Mouse (Mus musculus): Measurements from ENCODE around the gene Asl. TPM values are rescaled to one million over a fixed set of nuclear protein-coding genes. Genes with fewer than 3 reads are reported as not detected.
A peak's percentile ranks its signal among the peaks of the same experiment; 100 is the strongest.
"Not testable (repeated sequence)": the region's sequence is repeated elsewhere in the genome, so short reads cannot be mapped to it uniquely, and the experiment has no call there.

The Asl gene
- total RNA-seq, 2 experiments from 2014 or later: 17.7 to 19.9 TPM

- DNase-seq (ENCODE audit: low spot score in 2 of 2): no peak
- intact Hi-C loops (cut with DNase I): no loop called here
These were observed 18.0 kb upstream of the Asl start for GRCm38 (mm10) chr5:130047013-130047412.

DNA sequence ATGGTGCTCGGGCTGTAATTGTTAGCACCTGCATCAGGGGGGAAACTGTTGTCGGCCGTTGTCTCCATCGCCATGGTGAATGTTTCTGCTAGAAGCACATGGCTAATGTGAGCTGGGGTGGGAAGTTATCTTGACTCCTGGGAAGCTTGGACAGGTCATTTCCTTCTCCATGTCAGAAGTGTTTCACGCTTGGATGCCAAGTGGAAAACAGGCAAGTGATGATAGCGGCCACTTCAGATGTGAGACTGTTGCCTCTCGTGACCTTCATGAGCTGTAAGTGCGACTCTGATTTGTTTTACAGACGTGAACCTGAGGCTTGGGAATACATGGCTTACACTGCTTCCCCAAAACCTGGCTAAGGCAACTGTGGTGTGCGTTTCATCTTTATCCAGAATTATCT is 17.5 kb upstream of the Asl start:
- DNase-seq (ENCODE audit: low spot score in 2 of 2): no peak
- intact Hi-C loops (cut with DNase I): no loop called here

DNA sequence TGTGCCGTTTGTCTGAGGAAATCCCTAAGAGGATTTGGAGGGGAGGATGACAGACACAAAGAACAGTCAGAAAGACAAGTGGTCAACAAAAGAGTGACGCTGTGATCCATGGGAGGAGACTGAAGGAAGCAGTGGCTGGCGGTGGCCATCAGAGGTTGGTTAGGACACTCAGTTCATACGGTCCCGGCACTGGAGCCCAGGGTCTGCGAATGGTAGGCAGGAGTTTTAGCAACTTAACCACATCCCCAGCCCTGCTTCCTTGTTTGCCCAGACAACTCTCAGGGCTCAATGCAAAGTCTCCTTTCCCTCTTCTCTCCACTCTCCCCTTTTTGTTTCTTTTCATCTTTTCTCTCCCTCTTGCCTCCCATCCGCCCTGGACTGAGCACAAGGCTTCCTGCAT is 17.1 kb upstream of the Asl start:
- intact Hi-C loops (cut with DNase I): no loop called here
- no peak for DNase-seq (ENCODE audit: low spot score in 2 of 2)

GRCm38 (mm10) chr5:130044201-130044695 is 15.2 kb upstream of the Asl start:
- intact Hi-C loops (cut with DNase I): loop anchor here (2.0 kb wide), 1 partner anchor 95 kb away; no protein-coding TSS in a partner anchor
- no peak for DNase-seq (ENCODE audit: low spot score in 2 of 2)

DNA sequence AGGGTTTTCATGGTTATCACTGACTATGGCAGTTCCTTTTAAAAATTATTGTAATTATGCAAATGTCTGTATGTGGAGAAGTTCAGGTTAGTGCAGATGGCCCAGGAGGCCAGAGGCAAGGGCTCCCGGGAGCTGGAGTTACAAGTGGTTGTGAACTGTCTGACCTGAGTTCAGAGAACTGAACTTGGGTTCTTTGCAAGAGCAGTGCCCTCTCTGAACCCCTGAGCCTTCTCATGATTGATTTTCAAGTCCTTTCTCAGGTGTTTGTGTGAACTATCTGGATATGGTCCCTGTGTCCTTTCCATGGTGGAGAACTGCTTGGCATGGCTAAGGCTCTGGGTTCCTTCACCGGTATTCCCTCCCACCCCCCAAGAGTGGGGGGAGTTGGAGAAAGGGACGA is 14.7 kb upstream of the Asl start:
- intact Hi-C loops (cut with DNase I): loop anchor here (2.0 kb wide), 1 partner anchor 95 kb away; no protein-coding TSS in a partner anchor
- DNase-seq (ENCODE audit: low spot score in 2 of 2): no peak

DNA sequence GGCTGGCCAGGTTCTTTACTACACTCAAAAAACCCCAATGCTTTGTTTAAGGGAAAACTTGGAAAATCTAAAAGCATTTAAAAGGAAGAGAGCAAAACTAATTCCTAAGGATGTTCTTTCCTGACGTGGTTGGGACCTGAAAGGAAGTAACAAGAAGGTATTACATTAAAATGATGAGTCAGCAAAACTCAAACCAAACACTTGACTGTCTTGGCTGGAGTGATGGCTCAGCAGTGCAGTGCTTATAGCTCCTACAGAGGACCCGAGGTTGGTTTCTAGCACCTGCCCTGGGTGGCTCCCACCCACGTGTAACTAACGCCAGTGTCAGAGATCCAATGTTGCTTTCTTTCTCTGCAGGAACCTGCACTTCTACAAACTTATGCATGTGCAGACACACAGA is 12.2 kb upstream of the Asl start:
- intact Hi-C loops (cut with DNase I): no loop called here
- DNase-seq (ENCODE audit: low spot score in 2 of 2): no peak

DNA sequence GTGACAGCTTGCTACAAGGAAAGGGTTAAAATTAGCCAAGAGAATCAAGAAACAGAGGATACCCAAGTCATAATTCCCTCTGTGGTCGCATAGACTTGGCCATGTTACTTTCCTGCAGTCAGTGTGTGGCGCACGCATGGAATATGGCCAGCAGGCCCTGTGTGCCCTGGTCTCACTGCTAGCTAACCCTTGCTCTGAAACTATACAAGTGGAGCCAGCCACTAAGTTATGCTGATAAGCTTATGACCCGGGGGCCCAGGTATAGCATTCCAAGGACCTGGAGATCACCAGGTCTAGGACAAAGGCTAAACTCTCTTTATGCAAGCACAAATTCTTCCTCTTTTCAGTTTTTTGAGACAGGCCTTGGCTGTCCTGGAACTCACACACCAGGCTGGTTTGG is 11.8 kb upstream of the Asl start:
- intact Hi-C loops (cut with DNase I): no loop called here
- no peak for DNase-seq (ENCODE audit: low spot score in 2 of 2)

GRCm38 (mm10) chr5:130037752-130038455 is 8.9 kb upstream of the Asl start:
- intact Hi-C loops (cut with DNase I): no loop called here

DNA sequence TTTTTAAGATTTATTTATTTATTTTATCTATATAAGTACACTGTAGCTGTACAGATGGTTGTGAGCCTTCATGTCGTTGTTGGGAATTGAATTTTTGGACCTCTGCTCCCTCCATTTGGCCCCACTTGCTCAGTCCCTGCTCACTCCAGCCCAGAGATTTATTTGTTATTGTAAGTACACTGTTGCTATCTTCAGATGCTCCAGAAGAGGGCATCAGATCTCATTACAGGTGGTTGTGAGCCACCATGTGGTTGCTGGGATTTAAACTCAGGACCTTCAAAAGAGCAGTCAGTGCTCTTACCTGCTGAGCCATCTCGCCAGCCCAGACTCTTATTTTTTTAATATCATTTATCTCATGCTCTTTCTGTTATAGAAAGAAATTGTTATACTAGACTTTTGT is 7.3 kb upstream of the Asl start:
- intact Hi-C loops (cut with DNase I); DNase-seq (ENCODE audit: low spot score in 2 of 2): not testable (repeated sequence)

More at GRCm38 (mm10) chr5:130037752-130038455, 8.9 kb upstream of the Asl start:
- DNase-seq (ENCODE audit: low spot score in 2 of 2): peak; percentile 31 to 43

GRCm38 (mm10) chr5:130033869-130034268 is 4.8 kb upstream of the Asl start:
- intact Hi-C loops (cut with DNase I): no loop called here
- no peak for DNase-seq (ENCODE audit: low spot score in 2 of 2)

DNA sequence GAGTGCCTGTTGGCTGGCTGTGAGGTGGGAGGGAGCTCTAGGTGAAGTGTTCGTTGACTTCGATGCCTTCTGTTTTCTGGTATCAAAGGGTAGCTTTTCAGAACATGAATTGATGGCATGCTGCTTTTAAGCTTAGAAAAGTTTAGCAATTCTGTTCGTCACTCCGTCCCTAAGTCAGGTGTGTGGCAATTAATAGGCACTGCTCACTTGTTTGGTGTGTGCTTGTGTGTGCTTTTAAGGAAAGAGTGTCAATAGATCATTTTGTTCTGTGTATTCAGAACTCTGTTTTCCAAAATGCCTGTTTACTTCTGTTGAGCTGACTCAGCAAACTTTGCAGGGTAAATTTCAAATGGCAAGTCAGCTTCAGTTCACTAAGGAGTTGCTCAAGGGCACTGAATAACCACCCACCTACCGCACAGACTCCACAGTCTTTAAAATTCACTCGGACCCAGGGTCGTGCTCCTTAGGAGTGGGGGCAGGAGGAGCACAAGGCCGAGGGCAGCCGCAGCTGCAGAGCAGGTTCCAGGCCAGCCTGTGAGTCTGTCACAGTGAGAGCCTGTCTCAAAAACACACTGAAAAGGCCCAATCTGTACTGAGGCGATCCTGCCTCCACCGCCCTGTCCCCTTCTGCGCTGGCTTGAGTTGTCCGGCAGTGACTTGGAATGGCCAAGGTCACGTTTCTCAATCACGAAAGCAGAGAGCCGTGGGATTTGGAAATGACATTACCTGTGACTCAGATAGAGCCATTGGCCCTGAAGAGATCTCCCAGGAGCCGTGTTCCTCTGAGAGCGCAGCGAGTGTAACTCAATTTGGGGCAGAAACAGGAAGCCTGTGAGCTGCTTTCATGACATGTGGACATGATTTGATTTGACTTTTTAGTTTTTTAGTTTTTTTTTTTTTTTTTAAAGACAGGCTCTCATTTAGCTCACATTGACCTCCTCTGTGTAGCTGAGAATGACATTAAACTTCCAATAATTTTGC is 2.7 kb upstream of the Asl start:
- intact Hi-C loops (cut with DNase I): no loop called here
- DNase-seq (ENCODE audit: low spot score in 2 of 2): no peak

- intact Hi-C loops (cut with DNase I): no loop called here
- DNase-seq (ENCODE audit: low spot score in 2 of 2): no peak
These were observed 1.4 kb downstream of the Asl start for GRCm38 (mm10) chr5:130027696-130028095.

GRCm38 (mm10) chr5:130027134-130027533 is 1.9 kb downstream of the Asl start:
- intact Hi-C loops (cut with DNase I): no loop called here
- DNase-seq (ENCODE audit: low spot score in 2 of 2): no peak

DNA sequence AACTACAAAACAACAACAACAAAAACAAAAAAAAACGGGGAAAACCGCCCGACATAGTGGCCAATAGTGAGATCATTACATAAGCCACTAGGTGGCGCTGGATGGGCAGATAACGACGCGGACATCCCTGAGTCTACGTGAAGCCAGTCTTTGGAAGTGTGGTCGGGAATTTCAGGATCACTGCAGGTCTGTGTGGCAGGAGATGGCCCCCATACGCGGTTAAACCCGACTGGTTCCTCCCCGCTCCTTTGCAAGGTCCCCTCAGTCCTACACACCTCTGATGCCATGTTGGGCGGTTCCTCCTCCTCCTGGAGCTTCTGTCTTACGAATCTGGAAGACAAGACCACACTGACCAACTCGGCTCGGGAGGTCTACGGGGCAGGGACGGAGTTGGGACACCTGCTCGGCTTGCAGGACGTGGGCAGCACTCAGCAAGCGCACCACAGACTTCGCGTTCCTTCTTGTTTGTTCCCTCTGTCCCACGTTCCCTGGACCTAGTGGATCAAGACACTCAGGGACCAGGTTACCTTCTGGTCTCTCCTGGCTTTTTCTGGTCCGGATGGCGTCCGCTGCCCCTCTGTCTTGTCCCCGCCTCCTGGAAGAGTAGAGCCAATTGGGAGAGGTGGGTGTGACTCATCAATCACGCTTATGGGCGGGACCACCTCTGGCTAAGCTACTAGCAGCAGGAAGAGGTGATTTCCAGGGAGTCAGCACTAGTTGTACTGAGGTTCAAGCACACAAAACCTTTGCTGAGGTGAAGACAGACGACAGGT is 5.1 kb downstream of the Asl start:
- intact Hi-C loops (cut with DNase I): loop anchor here (1.0 kb wide), 1 partner anchor 115 kb away; no protein-coding TSS in a partner anchor
- peak; percentile 65 for DNase-seq (ENCODE audit: low spot score in 2 of 2)

DNA sequence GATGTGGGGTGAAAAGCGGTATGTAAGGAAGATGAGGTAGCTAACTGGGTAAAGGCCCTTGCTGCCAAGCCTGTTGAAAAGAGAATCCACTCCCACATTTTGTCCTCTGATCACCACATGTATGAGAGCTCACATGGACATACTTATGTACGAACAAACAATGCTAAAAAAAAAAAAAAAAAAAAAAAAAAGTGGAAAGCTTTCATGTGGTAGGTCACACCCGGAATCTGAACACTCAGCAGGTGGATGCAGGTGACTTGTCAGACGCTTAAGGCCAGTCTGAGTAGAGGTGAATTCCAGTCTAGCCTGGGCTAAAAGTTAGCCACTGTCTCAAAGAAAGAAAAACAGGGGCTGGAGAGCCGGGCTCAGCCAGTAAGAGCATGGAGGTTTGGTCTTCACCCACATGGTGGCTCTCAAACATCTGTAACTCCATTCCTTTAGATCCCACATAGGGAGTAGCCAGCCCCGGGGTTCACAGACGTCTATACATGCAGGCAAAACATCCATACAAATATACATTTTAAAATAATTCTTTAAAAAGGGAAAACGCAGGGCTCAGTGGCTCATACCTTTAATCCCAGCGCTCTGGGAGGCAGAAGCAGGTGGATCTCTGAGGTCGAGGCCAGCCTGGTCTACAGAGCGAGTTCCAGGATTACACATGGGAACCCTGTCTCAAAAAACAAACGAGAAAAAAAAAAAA is 5.8 kb downstream of the Asl start:
- intact Hi-C loops (cut with DNase I): loop anchor here (1.0 kb wide), 1 partner anchor 116 kb away; no protein-coding TSS in a partner anchor
- DNase-seq (ENCODE audit: low spot score in 2 of 2): no peak

GRCm38 (mm10) chr5:130022366-130022765 is 6.7 kb downstream of the Asl start:
- intact Hi-C loops (cut with DNase I): no loop called here
- no peak for DNase-seq (ENCODE audit: low spot score in 2 of 2)

GRCm38 (mm10) chr5:130021361-130021966 is 7.6 kb downstream of the Asl start:
- intact Hi-C loops (cut with DNase I): no loop called here
- DNase-seq (ENCODE audit: low spot score in 2 of 2): no peak

- no peak for DNase-seq (ENCODE audit: low spot score in 2 of 2)
- intact Hi-C loops (cut with DNase I): no loop called here
These were observed 9.6 kb downstream of the Asl start for GRCm38 (mm10) chr5:130019461-130019860.

- no peak for DNase-seq (ENCODE audit: low spot score in 2 of 2)
These were observed 13.9 kb downstream of the Asl start for GRCm38 (mm10) chr5:130015104-130015503.

More at GRCm38 (mm10) chr5:130015104-130015503, 13.9 kb downstream of the Asl start:
- intact Hi-C loops (cut with DNase I): no loop called here
